Mouse (Mus musculus) kidney, postnatal 25 days (tissue): Measurements from ENCODE around the gene Rab37.

Experiments used
- DNase-seq, 2 experiments: peaks; one replicate each; pipeline ENCODE4 v3.0.0; 2021; ENCODE audit warnings: mixed read lengths in 2 of 2

Rab37 gene

GRCm38 (mm10) chr11:115086213-115086612, 5.0 kb upstream of the Rab37 start:
- no peak for DNase-seq

- no peak for DNase-seq
These were observed 1.4 kb upstream of the Rab37 start for GRCm38 (mm10) chr11:115089853-115090252.

GRCm38 (mm10) chr11:115092140-115092539, 909 bp downstream of the Rab37 start:
- DNase-seq, result no peak

- no peak for DNase-seq
These were observed 7.1 kb downstream of the Rab37 start for GRCm38 (mm10) chr11:115098203-115098932.

- no peak for DNase-seq
These were observed 8.1 kb downstream of the Rab37 start for GRCm38 (mm10) chr11:115099241-115099840.

GRCm38 (mm10) chr11:115100032-115100621, 8.9 kb downstream of the Rab37 start:
- DNase-seq, result no peak

- no peak for DNase-seq
These were observed 9.5 kb downstream of the Rab37 start for GRCm38 (mm10) chr11:115100741-115101140.

- no peak for DNase-seq
These were observed 10.4 kb downstream of the Rab37 start for GRCm38 (mm10) chr11:115101615-115102051.

- no peak for DNase-seq
These were observed 10.9 kb downstream of the Rab37 start for GRCm38 (mm10) chr11:115102116-115102515.

- no peak for DNase-seq
These were observed 12.5 kb downstream of the Rab37 start for GRCm38 (mm10) chr11:115103470-115104413.

GRCm38 (mm10) chr11:115104769-115105563, 13.7 kb downstream of the Rab37 start:
- DNase-seq, result no peak

GRCm38 (mm10) chr11:115106638-115107037, 15.4 kb downstream of the Rab37 start:
- DNase-seq, result no peak

- no peak for DNase-seq
These were observed 16.2 kb downstream of the Rab37 start for GRCm38 (mm10) chr11:115107403-115107916.

GRCm38 (mm10) chr11:115108176-115108575, 16.9 kb downstream of the Rab37 start:
- DNase-seq, result no peak

GRCm38 (mm10) chr11:115110271-115110670, 19.0 kb downstream of the Rab37 start:
- DNase-seq, result no peak

- DNase-seq, result no peak
These were observed 21.0 kb downstream of the Rab37 start for GRCm38 (mm10) chr11:115112196-115112595.

GRCm38 (mm10) chr11:115119409-115119808, 28.2 kb downstream of the Rab37 start:
- DNase-seq, result no peak

- DNase-seq, result no peak
These were observed 37.3 kb downstream of the Rab37 start for GRCm38 (mm10) chr11:115128483-115128882.

GRCm38 (mm10) chr11:115129508-115130126, 38.4 kb downstream of the Rab37 start:
- DNase-seq, result no peak

GRCm38 (mm10) chr11:115131768-115132381, 40.6 kb downstream of the Rab37 start:
- DNase-seq, result no peak

- no peak for DNase-seq
These were observed 42.6 kb downstream of the Rab37 start, which contains the start of gene Cd300lf for GRCm38 (mm10) chr11:115133800-115134199. Cd300lf (minus strand) TSS chr11:115133992.
